Mouse (Mus musculus): ENCODE results near the gene Atp2b4. TPM values are rescaled to one million over a fixed set of nuclear protein-coding genes. Genes with fewer than 3 reads are reported as not detected.
"Not testable (repeated sequence)": the region's sequence is repeated elsewhere in the genome, so short reads cannot be mapped to it uniquely, and the experiment has no call there.

Gene Atp2b4
- total and polyA plus RNA-seq, 3 experiments: 4.5 to 39.7 (median 24.9) TPM

DNA sequence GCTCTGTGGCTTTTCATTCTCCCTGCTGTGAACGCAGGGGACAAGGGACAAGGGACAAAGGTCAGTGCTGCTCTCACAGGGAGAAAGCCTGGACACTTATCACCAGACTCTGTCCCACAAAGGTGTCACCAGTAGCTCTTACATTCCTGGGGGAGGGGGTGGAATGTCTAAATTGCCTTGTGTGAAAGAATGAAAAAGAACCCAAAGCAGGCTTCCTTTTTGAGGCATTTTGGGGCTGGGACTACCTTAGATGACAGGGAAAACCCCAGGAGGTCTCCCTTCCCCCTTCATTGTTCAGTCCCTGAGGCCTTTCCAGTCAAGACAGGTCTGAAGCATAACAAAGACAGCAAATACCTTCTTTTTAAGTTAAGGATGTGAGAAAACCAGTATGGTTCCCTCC lies 106.5 kb downstream of the Atp2b4 start:
- DNase-seq: no peak

DNA sequence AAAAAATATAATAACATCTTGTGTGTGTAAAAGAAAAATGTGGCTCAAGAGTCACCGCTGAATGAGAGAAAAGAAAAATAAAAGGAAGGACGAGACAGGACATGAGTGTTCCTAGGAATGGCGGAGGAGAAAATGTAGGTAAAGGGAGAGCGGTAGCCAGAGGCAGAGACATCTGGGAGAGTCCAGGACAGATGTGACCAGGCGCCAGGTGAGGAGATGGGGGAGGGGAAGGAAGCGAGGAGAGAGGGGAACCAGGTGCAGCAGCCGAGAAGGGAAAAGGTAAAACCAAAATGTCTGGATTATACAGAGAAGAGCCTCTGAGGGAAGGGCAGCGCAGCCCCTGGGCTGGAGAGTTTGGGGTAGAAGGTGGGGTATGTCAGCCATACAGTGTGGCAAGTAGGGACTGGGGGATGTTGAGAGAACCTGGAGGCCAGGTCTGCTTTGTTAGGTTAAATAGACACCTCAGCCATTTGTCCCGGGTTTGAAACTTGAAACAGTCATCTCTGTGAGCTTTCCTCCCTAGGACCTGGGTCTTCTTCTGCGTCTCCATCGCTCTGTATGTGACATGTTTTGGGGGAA lies 107.2 kb downstream of the Atp2b4 start:
- DNase-seq: no peak

DNA sequence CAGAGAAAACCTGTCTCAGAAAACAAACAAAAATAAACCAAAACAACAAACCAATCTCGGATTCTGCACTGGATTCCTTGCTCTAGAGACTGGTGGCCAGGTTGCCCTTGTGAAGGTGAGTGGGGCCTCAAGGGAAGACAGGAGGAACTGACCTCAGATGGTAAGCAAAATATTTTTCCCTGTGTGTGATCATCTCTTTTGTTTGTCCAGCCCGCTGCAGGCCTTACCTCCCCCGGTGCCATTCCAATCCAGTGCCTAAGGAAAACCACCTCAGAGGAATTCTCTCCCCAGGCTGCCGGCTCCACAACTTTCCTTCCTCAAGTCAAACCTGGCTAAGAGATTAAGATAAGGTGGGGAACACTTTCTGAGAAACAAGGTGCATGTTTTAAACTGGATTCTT lies 108.6 kb downstream of the Atp2b4 start:
- DNase-seq: no peak

DNA sequence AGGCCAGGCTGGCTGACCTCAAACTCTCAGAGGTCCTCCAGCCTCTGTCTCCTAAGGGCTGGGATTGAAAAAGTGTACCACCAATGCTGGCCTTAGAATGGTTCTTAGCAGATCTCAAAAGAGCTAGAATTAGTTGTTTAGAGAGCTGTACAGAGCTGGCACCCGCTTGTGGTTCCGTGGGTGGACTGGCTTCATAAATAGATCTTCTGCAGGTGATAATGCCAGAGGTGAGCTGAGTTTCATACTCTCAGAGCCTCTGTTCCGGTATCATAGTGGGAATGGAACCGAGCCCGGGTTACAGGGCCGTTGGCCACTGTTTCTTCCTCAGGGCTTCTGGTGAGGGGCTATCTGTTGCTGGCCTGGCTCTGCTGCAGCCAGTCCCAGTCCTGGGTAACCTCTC lies 109.8 kb downstream of the Atp2b4 start:
- no peak for DNase-seq

DNA sequence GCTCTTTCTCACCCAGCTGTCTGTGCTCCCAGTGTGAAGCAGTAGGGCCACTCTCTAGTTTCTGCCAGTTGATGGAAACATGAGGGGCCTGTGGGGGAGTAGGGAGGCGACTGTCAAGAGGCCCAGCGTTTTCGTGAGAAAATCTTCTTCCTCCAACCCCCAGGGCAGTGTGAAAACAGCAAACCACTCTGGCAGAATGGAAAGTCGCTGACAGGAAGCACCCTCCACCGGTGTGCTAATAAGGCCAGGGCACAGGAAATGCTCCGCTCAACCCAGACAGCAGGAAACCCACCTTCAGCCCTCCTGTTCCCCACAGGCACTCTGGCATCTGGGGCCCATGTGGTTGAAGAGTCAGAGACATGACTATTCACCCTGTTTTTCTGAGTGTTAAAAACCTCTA lies 110.9 kb downstream of the Atp2b4 start, which contains the start of gene Lax1:
Gene Lax1, minus strand, starts transcription at position 212 of the 400 bp plus-strand sequence.
- DNase-seq: no peak

DNA sequence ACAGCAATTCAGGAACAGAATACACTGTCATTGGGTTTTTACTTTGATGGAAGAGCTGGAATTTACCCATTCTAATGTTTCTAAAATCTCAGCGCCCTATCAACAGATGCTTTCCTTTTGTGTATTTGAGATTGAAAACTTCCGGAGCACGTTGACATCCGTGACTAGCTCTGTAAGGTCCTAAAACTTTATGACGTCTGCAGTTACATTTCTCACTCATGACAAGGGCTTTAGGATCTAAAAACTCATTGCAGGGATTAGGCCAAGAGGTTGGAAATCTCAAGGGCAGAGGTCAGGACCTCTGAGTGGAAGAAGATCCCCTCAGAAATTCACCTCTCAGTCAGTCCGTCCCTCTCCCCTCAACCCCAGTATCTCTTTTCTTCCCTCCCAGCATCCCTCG lies 112.5 kb downstream of the Atp2b4 start:
- DNase-seq: no peak

DNA sequence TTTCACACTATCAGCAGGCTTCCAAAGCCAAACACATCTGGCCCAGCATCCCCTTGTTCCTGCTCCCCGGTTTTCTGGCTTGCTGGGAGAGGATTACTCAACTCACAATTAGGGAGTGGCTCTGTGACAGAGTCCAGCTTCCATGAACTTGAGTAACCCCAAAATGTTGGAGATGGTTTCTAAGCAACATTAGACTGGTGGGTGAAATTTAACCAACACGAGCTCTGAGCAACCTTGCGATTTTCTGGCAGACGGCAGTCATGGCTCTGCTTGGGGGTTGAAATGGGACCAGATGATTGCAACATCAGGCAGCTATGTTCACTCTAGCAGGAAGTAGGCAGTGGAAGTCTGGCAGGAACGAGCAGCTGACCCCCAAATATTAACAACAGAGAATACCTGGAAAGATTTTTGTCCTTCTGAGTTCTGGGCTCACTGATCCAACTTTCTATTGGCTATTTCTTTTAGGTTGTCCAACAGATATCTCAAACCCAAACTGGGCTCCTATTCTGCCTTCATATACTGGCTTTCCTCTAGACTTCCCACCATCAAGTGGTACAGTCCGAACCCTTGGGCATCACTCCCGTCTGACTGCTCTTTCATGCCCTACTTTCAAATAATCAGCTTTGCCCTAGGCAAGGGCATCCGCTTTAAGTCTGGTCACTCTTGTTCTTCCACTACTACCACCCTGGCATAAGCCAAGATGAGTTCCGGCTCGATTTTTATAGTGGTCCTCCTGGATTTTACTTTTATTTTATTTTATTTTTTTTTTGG lies 114.9 kb downstream of the Atp2b4 start:
- DNase-seq: peak; percentile 75

DNA sequence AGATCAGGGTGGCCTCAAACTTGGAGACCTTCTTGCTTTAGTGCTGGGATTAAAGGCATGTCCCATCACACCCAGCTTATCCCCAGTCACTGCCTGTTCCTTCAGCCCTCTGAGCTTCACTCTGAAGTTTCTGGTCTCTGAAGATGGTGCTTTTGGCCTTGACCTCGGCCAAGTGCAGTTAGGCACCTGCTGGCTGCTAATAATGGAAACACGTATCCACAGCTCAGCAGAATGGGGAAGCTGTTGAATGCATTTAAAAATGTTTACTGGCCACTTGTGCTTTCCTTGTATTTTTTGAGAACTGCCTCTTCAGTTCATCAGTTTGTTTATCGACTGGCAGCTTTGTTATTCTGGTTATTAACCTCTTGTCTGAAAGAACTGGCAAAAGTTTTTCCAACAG lies 129.0 kb downstream of the Atp2b4 start:
- DNase-seq: no peak

DNA sequence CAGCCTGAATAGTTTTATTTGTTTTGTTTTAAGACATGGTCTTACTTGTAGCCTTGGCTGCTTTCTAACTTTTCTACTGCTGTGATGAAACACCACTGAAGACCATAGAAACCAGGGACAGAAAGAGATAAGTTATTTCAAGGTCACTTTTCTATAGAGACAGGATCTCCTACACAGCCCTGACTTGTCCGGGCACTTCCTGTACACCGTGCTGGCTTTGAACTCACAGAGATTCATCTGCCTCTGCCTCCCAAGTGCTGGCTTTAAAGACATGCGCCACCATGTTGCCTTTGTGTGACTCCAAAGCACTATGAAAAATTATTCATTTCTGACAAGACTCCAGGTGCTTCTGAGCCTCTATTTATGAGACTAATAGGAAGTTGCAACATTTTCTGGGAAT lies 129.6 kb downstream of the Atp2b4 start:
- DNase-seq: no peak

DNA sequence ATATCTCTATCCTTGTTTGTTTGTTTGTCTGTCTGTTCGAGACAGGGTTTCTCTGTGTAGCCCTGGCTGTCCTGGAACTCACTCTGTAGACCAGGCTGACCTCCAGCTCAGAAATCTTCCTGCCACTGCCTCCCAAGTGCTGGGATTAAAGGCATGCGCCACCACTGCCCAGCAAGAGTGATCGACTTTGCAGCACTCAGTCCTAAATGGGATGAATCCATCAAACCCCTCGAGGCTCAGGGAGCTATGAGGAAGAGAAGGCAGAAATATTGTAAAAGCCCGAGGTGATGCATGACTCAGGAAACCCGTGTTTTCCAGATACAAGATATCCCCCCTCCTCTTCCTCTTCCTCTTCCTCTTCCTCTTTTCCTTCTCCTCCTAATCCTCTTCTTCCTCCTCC lies 130.1 kb downstream of the Atp2b4 start:
- no peak for DNase-seq

DNA sequence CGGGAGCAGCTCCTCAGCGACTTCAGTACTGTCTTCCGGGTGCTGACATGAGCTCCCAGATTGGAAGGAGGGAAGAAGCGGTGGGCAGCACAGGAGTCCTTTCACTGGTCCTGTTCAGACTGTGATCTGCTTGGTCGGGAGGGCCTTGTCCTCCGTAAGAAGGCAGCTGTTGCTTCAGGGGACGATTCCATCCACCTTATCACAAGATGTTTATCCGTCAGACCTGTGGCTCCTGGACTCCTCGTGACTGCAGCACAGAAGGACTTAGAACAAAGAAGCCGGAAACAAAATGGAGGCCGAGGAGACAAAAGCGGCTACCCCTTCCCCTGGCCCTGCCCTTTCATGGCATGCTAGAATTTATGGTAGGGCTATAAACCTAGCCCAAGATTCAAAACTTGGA lies 130.7 kb downstream of the Atp2b4 start:
- DNase-seq: no peak

DNA sequence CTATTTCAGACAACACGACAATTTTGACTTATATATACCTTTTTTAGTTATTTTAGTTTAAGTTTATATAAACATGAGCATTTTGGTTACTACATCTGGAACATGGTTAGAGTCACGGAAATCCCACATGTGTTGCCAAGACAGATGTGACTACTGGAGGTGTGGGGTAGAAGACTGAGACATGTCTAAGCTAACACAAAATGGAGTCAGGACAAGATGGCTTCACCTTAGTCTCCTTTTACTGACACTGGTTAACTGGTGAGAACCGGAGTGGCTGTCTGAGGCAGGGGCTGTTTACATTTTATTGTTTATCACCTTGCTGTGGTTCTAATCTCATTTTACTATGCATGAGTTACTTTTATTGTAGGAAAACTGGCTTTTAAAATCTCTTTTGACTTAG lies 132.2 kb downstream of the Atp2b4 start:
- no peak for DNase-seq

DNA sequence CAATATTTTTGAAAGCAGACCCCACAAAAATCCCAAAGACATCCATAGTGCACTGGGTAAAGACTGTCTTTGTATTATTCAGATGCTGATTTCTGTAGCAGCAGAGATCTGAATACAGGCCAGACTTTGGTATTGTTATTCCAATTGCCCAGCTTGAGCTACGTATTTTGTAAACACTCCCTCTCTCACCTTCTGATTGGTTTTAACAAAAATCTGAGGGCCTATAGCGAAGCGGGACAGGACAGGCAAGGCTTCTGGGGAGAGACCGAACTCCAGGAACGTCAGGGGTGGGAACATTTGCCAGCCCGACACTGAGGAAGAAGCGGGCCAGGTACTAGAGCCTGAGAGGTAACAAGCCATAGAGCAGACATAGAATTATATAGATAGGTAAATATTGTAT lies 133.1 kb downstream of the Atp2b4 start:
- DNase-seq: no peak

DNA sequence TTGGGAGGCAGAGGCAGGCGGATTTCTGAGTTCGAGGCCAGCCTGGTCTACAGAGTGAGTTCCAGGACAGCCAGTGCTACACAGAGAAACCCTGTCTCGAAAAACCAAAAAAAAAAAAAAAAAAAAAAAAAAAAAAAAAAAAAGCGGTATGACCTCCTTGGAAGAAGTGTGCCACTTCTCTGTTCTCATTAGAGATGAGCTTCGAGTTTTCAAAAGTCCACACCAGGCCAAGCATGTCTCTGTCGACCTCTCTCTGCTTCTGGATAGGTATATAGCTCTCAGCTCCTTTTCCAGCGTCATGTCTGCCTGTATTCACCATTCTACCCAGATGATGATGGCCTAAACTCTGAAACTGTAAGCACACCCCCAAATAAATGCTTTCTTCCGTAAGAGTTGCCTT lies 135.1 kb downstream of the Atp2b4 start:
- DNase-seq: not testable (repeated sequence)

DNA sequence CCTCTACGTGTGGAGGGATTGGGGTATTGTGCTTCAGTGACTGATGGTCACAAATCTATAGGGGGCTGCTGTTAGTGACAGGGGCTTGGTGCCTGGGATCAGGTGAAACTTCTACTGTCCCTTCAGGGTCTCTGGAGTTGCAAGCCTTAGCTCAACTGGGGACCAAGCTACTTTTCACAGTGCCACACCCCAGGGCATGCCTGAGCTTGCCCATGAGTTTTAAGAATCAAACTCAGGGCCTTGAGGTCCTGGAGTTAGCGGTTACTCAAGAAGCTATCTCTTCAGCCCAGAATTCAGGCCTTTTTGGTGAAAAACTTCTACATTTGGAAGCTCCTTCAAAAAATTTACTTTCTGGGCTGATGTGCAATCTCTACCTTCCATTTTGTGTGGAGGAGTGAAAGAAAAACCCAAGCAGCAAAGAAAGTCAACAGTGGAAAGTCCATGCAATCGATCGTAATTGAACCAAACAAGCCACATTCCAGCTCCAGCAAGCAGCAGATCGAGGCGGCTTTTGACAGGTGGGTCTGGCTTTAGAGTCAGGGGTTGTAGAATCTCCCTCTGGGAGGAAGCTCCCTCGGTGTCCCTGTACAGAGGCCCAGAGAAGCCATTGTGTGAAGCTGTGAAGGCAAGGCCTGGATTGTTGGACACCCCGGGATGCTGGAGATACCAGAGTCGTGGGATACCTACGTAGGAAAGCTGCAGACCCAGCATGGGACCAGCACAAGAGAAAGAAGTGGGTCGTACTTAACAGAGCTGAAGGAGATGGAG lies 136.5 kb downstream of the Atp2b4 start:
- no peak for DNase-seq

DNA sequence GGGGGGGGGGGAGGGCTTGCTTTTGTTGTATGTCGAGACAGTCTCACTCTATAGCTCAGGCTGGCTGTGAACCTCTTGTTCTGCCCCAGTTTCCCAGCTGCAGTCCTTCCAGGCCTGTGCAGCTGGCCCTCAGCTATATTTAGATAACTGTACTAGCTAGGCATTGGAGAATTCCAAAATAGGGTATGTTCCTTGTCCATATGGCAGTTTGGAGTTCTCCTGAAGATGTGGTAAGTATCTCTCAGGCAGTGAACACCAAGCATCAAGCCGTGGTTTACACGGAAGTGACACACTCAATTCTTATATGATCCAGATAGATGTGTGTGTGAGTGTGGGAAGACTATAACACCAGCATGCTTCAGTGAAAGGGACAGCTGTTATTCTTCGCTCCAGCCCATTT lies 137.4 kb downstream of the Atp2b4 start:
- no peak for DNase-seq

DNA sequence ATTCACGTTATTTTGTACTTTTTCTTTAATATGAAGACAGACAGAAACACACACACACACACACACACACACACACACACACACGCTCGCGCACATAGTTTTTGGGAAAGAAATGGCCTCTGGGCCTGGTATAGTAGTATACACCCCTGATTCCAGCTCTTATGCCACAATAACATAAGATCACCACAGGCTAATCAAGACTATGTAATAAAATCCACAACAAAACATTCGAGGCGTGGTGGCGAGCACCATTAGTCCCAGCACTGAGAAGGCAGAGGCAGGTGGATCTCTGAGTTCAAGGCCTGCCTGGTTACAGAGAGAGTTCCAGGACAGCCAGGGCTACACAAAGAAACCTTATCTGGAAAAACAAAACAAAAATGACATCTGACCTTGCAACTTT lies 137.9 kb downstream of the Atp2b4 start:
- DNase-seq: no peak

DNA sequence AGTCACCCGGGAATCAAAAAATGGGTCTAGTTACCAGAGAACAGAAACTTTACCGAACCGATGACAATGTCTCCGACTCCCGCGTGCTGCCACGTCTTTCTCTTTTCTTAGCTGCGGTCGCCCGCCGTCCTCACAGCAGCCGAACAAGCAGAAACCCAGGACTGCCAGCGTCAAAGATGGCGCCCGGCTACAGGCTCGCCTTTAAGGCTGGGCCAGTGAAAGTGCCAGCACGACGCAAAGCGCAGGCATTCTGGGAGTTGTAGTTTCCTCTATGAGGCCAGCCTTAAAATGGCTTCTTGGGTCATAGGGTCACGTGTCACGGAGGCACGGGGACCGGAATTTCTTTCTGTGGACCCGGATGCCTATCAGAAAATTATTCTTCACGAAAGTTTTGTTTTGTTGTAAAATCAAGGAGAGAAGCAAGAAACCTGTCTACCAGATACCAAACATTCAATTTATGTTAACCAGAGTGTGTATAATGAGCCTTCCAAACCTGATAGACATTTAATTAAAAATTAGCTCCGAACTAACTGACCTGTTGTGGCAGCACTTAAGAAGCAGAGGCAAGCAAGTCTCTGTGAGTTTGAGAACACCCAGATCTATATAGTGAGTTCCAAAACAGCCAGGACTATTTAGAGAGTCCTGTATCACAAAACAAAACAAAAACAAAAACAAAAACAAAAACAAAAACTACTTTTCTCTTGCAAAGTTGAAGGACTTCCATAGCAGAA lies 139.5 kb downstream of the Atp2b4 start, which contains the start of gene Gm38394:
Gene Gm38394, minus strand, starts transcription at position 116 of the 731 bp plus-strand sequence.
- peak; percentile 94 for DNase-seq

DNA sequence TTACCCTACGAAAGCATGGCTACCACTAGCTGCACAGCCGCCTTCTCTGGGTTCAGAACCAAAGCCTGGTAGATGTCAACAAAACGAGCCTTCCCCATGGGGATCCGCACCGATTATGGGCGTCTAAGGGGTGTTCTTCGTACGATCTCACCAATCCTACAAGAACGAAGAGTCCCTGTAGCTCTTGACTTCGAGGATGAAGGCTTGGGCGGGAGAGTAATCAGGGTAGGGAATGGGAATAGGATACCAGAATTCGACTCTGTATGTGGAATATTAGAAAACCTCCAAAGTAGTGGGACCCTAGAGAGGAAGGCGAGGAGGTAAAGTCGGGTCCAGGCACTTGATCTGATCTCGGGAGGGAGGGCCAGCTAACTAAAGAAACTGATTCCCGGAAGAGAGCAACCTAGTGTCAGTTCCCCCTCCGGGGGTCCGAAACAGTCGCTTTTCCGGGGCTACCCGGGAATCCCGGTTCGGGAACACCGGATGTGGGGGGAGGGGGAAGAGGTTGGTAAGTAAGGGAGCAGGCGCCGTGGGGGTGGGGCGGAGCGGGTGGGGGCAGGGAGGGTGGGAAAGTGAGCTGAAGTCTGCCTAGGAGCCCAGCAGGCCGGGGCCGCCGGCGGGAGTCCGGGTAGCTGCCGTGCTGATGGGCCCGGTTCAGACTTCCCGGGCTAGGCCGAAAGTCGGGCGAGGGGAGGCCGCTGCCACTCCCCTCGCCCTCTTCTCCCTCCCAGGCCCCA lies 140.2 kb downstream of the Atp2b4 start, which contains the start of gene Zbed6:
Gene Zbed6, minus strand, starts transcription at position 420 of the 737 bp plus-strand sequence.
- peak; percentile 81 for DNase-seq

DNA sequence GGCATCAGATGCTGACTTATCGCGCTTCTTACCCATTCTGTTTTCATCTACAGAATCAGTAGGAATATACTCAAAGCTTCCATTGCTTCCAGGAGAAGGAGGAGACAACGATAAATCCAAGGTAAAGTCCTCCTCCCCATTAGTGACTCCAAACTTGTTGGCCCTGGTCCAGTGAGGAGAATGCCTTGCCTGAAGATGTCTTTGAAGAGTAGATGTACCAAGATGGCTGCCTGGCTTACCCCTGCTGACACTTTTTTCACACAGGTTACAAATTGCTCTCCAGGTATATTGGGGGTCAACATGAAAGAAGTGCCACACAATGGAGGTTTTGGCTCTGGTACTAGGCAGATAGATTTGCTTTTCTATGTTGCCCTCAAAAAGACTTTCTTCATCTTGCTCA lies 142.0 kb downstream of the Atp2b4 start:
- no peak for DNase-seq

DNA sequence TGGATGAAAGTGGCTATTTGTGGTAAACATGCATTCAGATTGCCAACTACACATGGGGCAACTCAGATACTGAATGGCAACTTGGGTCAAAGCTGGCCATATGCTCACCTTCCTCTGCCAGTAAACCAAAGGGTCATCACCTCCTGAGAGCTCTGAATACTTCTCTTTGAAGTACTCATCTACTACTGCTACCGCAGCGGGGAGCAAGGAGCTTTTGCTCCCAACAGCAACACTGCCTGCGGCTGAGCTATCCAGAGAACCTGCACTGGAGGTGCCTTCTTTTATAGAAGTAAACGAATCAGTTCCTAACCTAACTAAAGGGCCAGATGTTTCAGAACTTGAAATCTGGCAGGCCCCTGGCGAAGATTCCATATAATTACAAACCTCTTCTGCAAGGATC lies 144.0 kb downstream of the Atp2b4 start:
- DNase-seq: no peak

DNA sequence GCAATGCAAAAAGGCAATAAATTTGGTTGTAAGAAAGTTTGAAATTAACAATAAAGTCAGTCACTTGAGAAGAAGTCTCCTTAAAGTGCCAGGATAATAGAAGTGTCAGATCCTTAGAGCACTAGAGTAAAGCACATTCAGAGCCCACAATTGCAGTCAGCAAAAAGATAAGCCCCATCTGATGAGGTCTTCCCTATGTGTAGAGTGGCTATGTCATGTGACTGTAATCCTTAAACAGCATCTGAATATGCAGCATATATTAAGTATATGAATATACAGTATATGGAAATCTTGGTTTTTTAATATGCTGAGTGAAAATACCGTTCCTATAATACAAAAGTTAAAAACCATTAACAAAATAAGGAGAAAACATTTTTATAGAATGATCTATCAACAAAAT lies 147.8 kb downstream of the Atp2b4 start:
- no peak for DNase-seq
